Mouse (Mus musculus): Measurements from ENCODE around the gene Pdxk. TPM values are rescaled to one million over a fixed set of nuclear protein-coding genes. Genes with fewer than 3 reads are reported as not detected.
"Not testable (repeated sequence)": the region's sequence is repeated elsewhere in the genome, so short reads cannot be mapped to it uniquely, and the experiment has no call there.

Pdxk gene
- total RNA-seq, 2 experiments from 2014 or later, result 114 to 118 TPM

- intact Hi-C loops (cut with DNase I), result loop anchor here (10.0 kb wide), 1 partner anchor 1232 kb away; the partner anchor contains the start of genes Madcam1 and Tpgs1
- DNase-seq (ENCODE audit: extremely low spot score in 1 of 2, low spot score in 2 of 2), result no peak
- TF ChIP-seq CTCF (IDR thresholded peaks at IDR 0.05), result no peak
- Histone ChIP-seq H3K4me3 (no peak overlapping the region), H3K27ac (no peak overlapping the region)
These were observed 31.9 kb downstream of the Pdxk start for GRCm38 (mm10) chr10:78432853-78433252.

GRCm38 (mm10) chr10:78429776-78430175 is 35.0 kb downstream of the Pdxk start:
- no peak for DNase-seq (ENCODE audit: extremely low spot score in 1 of 2, low spot score in 2 of 2)
- no peak overlapping the region for H3K4me3 ChIP-seq
- no peak for TF ChIP-seq CTCF (IDR thresholded peaks at IDR 0.05)
- H3K27ac ChIP-seq, result no peak overlapping the region
- intact Hi-C loops (cut with DNase I), result loop anchor here (10.0 kb wide), 1 partner anchor 1235 kb away; the partner anchor contains the start of genes Madcam1 and Tpgs1

- intact Hi-C loops (cut with DNase I), result no loop called here
- no peak overlapping the region for H3K27ac ChIP-seq
- H3K4me3 ChIP-seq, result no peak overlapping the region
- no peak for TF ChIP-seq CTCF (IDR thresholded peaks at IDR 0.05)
- DNase-seq (ENCODE audit: extremely low spot score in 1 of 2, low spot score in 2 of 2), result no peak
These were observed 35.6 kb downstream of the Pdxk start for GRCm38 (mm10) chr10:78429180-78429579.

GRCm38 (mm10) chr10:78428070-78428469 is 36.7 kb downstream of the Pdxk start:
- H3K27ac ChIP-seq, result no peak overlapping the region
- no peak overlapping the region for H3K4me3 ChIP-seq
- TF ChIP-seq CTCF (IDR thresholded peaks at IDR 0.05), result no peak
- intact Hi-C loops (cut with DNase I), result no loop called here
- no peak for DNase-seq (ENCODE audit: extremely low spot score in 1 of 2, low spot score in 2 of 2)

- TF ChIP-seq CTCF (IDR thresholded peaks at IDR 0.05), result no peak
- H3K27ac ChIP-seq, result peak overlapping the region; percentile 96
- peak overlapping the region; percentile 65 for H3K4me3 ChIP-seq
- intact Hi-C loops (cut with DNase I), result no loop called here
- no peak for DNase-seq (ENCODE audit: extremely low spot score in 1 of 2, low spot score in 2 of 2)
These were observed 38.5 kb downstream of the Pdxk start for GRCm38 (mm10) chr10:78426117-78426735.

GRCm38 (mm10) chr10:78425181-78426041 is 39.4 kb downstream of the Pdxk start, which contains the start of gene Cstb:
Cstb (plus strand) TSS chr10:78425669.
- H3K4me3 ChIP-seq, result peak within 1 kb of the TSS; percentile 65
- peak; percentile 82 to 87 for DNase-seq (ENCODE audit: extremely low spot score in 1 of 2, low spot score in 2 of 2)
- no peak for TF ChIP-seq CTCF (IDR thresholded peaks at IDR 0.05)
- H3K27ac ChIP-seq, result peak within 1 kb of the TSS; percentile 96
- intact Hi-C loops (cut with DNase I), result no loop called here

GRCm38 (mm10) chr10:78422614-78423013 is 42.2 kb downstream of the Pdxk start:
- Histone ChIP-seq H3K27ac (no peak overlapping the region), H3K4me3 (no peak overlapping the region)
- no peak for DNase-seq (ENCODE audit: extremely low spot score in 1 of 2, low spot score in 2 of 2)
- TF ChIP-seq CTCF (IDR thresholded peaks at IDR 0.05), result no peak
- intact Hi-C loops (cut with DNase I), result no loop called here

GRCm38 (mm10) chr10:78420929-78421328 is 43.8 kb downstream of the Pdxk start:
- intact Hi-C loops (cut with DNase I), result no loop called here
- TF ChIP-seq CTCF (IDR thresholded peaks at IDR 0.05), result no peak
- DNase-seq (ENCODE audit: extremely low spot score in 1 of 2, low spot score in 2 of 2), result no peak
- Histone ChIP-seq H3K27ac (no peak overlapping the region), H3K4me3 (no peak overlapping the region)

- TF ChIP-seq CTCF (IDR thresholded peaks at IDR 0.05), result no peak
- intact Hi-C loops (cut with DNase I), result no loop called here
- no peak for DNase-seq (ENCODE audit: extremely low spot score in 1 of 2, low spot score in 2 of 2)
- Histone ChIP-seq H3K27ac (no peak overlapping the region), H3K4me3 (no peak overlapping the region)
These were observed 46.0 kb downstream of the Pdxk start for GRCm38 (mm10) chr10:78418791-78419190.

- H3K27ac ChIP-seq, result no peak overlapping the region
- H3K4me3 ChIP-seq, result no peak overlapping the region
- DNase-seq (ENCODE audit: extremely low spot score in 1 of 2, low spot score in 2 of 2), result peak in 1 of 2 experiments; percentile 43
- intact Hi-C loops (cut with DNase I), result no loop called here
- TF ChIP-seq CTCF (IDR thresholded peaks at IDR 0.05), result no peak
These were observed 46.9 kb downstream of the Pdxk start for GRCm38 (mm10) chr10:78417888-78418287.

- DNase-seq (ENCODE audit: extremely low spot score in 1 of 2, low spot score in 2 of 2); H3K4me3 ChIP-seq; H3K27ac ChIP-seq: not testable (repeated sequence)
- intact Hi-C loops (cut with DNase I), result loop anchor here (5.0 kb wide), 1 partner anchor 228 kb away; the partner anchor contains the start of gene Pwp2
These were observed 49.8 kb downstream of the Pdxk start for GRCm38 (mm10) chr10:78414936-78415335.

GRCm38 (mm10) chr10:78413152-78413520 is 51.6 kb downstream of the Pdxk start:
- no peak for DNase-seq (ENCODE audit: extremely low spot score in 1 of 2, low spot score in 2 of 2)
- peak overlapping the region; percentile 95 for H3K4me3 ChIP-seq
- TF ChIP-seq CTCF (IDR thresholded peaks at IDR 0.05), result no peak
- peak overlapping the region; percentile 53; the same call in 1 of the 2 replicates for H3K27ac ChIP-seq
- intact Hi-C loops (cut with DNase I), result loop anchor here (5.0 kb wide), 1 partner anchor 226 kb away; the partner anchor contains the start of gene Pwp2
